Mouse (Mus musculus) kidney, embryonic 16.5 days (tissue): ENCODE results near the gene Ybx2. TPM values are rescaled to one million over a fixed set of nuclear protein-coding genes. Genes with fewer than 3 reads are reported as not detected.
A peak's percentile ranks its signal among the peaks of the same experiment; 100 is the strongest.

Experiments
- ATAC-seq: fragments of 200-750 bp; cut with Nextera tagmentation; 2 replicates; pipeline ENCODE4 v1.8.0; 2017; ENCODE audit warnings: moderate TSS enrichment; ENCODE audit not compliant: low FRiP score, low TSS enrichment
- H3K27ac ChIP-seq: fragments of 300-500 bp; sonication (generic); 2 replicates; pipeline ENCODE4 v1.5.1; 2014; ENCODE audit warnings: low read length
- H3K27me3 ChIP-seq: fragments of 300-500 bp; sonication (generic); 2 replicates; pipeline ENCODE4 v1.6.1; 2014; ENCODE audit warnings: low read length, control low read depth, mixed read lengths; ENCODE audit not compliant: insufficient read depth
- H3K36me3 ChIP-seq: fragments of 300-500 bp; sonication (generic); 2 replicates; pipeline ENCODE4 v1.6.1; 2014; ENCODE audit warnings: low read length, control low read depth, mixed read lengths; ENCODE audit not compliant: insufficient read depth
- H3K4me1 ChIP-seq: fragments of 300-500 bp; sonication (generic); 2 replicates; pipeline ENCODE4 v1.6.1; 2014; ENCODE audit warnings: low read length, control low read depth, mixed read lengths; ENCODE audit not compliant: insufficient read depth
- H3K4me2 ChIP-seq: fragments of 300-500 bp; sonication (generic); replicated peaks from 2 replicates; pipeline ENCODE4 v1.6.1; 2014; ENCODE audit warnings: low read depth, low read length
- H3K4me3 ChIP-seq: fragments of 300-500 bp; sonication (generic); 2 replicates; pipeline ENCODE4 v1.5.1; 2014; ENCODE audit warnings: mild to moderate bottlenecking, low read length
- H3K9ac ChIP-seq: fragments of 300-500 bp; sonication (generic); replicated peaks from 2 replicates; pipeline ENCODE4 v1.6.1; 2014; ENCODE audit warnings: low read length
- H3K9me3 ChIP-seq: fragments of 300-500 bp; sonication (generic); 2 replicates; pipeline ENCODE4 v1.6.1; 2016; ENCODE audit warnings: low read length, control low read depth
- WGBS: fragments of 180-500 bp; shearing (Covaris S2); extraction: QIAGEN DNeasy Blood & Tissue Kit; methylation state at CpG from one replicate; pipeline ENCODE4 v1.1.7; 2014; 5-methylcytosine and 5-hydroxymethylcytosine counted together
- polyA plus RNA-seq: library from polyadenylated mRNA; unstranded; fragments of >200 nt; fragmentation: Nextera tagmentation; extraction: Ambion mirVana; gene quantifications from 2 replicates; pipeline ENCODE4 v1.2.1, GENCODE M21; 2015

The Ybx2 gene
- polyA plus RNA-seq, 1 experiment from 2014 or later, result 7.0 TPM

- 92% methylated on average over 17 of the region's 17 CpGs for WGBS
- Histone ChIP-seq H3K27me3 (peaks cover 10% of the 10 kb centered on the region), H3K9ac (no peak overlapping the region), H3K36me3 (peaks cover 3% of the 10 kb centered on the region; the same call in 1 of the 2 replicates), H3K27ac (no peak overlapping the region), H3K4me1 (peaks cover 31% of the 10 kb centered on the region), H3K4me2 (no peak overlapping the region), H3K4me3 (no peak overlapping the region), H3K9me3 (no peaks in the 10 kb centered on the region)
- no peak for ATAC-seq
Observed at GRCm38 (mm10) chr11:69939731-69940130, 4.1 kb downstream of the Ybx2 start.

GRCm38 (mm10) chr11:69940962-69941361 lies 5.4 kb downstream of the Ybx2 start:
- 70% methylated on average over 4 of the region's 4 CpGs for WGBS
- H3K4me3 ChIP-seq, result no peak overlapping the region
- H3K27ac ChIP-seq, result no peak overlapping the region
- H3K9me3 ChIP-seq, result no peaks in the 10 kb centered on the region
- H3K4me1 ChIP-seq, result peaks cover 22% of the 10 kb centered on the region
- H3K9ac ChIP-seq, result no peak overlapping the region
- no peak for ATAC-seq
- H3K4me2 ChIP-seq, result no peak overlapping the region
- peaks cover 6% of the 10 kb centered on the region; the same call in 1 of the 2 replicates for H3K36me3 ChIP-seq
- peaks cover 6% of the 10 kb centered on the region for H3K27me3 ChIP-seq

DNA sequence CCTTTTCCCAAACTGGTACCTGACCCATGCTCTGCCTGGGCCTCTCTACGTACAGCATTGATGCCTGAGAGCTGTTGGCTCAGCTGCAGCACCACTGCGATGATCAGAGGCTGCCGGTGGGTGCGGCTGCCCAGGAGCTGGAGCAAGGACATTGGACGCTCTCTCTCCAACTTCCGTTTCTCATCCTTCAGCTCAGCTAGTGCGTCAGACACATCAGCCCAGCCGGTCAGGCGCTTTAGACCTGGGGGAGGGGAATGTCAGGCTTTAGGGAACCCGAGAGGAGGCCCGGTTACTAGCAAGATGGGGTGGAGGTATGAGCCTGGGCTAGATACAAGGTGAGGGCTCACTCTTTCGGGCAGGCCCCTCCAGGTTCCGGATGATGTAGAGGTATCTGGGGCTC lies 9.6 kb downstream of the Ybx2 start:
- no peaks in the 10 kb centered on the region for H3K9me3 ChIP-seq
- H3K9ac ChIP-seq, result no peak overlapping the region
- peaks cover 22% of the 10 kb centered on the region for H3K4me1 ChIP-seq
- H3K27ac ChIP-seq, result no peak overlapping the region
- H3K27me3 ChIP-seq, result no peaks in the 10 kb centered on the region
- no peak overlapping the region for H3K4me2 ChIP-seq
- ATAC-seq, result no peak
- H3K4me3 ChIP-seq, result no peak overlapping the region
- 68% methylated on average over 13 of the region's 13 CpGs for WGBS
- peaks cover 6% of the 10 kb centered on the region; the same call in 1 of the 2 replicates for H3K36me3 ChIP-seq

DNA sequence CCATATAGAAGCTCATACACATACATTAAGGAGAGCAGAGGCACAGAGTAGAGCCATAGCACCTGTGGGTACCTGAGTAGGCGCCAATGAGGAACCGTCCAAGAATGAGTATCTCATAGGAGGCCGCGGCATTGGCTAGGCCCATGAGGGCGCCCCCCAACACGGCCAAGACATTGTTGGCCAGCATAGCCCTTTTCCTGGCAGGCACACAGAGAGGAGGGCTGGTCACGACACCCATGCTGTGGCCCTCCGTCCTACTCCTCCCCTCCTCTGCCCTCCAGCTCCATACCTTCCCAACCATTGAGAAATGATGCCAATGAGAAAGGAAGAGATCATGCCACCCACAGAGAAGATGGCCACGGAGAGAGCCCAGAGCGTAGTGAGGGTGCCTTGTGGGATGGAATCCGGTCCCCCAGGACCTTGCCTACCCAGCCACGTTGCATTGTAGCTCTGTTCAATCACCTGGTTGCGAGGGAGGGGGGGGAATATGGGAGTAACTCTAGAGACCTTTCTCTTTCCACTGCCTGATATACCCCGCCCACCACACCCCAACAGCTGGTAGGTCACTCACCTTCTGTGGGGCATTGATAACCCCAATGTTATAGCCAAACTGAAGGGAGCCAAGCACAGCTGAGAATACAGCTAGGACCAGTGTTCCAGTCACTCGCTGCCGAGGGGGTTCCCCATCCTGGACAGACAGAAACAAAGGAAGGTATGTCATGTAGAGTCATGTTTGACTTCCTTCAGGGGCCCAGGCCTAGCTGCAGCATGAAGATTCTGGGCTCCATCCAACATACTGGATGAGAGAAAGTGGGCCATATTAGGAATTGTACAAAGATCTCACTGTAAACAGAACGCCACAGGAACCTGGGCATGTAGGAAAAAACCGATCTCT lies 10.6 kb downstream of the Ybx2 start:
- H3K36me3 ChIP-seq, result peaks cover 6% of the 10 kb centered on the region; the same call in 1 of the 2 replicates
- peak overlapping the region; percentile 82 for H3K4me2 ChIP-seq
- H3K9ac ChIP-seq, result no peak overlapping the region
- no peak overlapping the region for H3K4me3 ChIP-seq
- H3K27ac ChIP-seq, result no peak overlapping the region; the same call in 1 of the 2 replicates
- H3K4me1 ChIP-seq, result peaks cover 22% of the 10 kb centered on the region
- ATAC-seq, result no peak
- H3K9me3 ChIP-seq, result no peaks in the 10 kb centered on the region
- H3K27me3 ChIP-seq, result no peaks in the 10 kb centered on the region; the same call in 1 of the 2 replicates
- WGBS, result 85% methylated on average over 18 of the region's 18 CpGs

DNA sequence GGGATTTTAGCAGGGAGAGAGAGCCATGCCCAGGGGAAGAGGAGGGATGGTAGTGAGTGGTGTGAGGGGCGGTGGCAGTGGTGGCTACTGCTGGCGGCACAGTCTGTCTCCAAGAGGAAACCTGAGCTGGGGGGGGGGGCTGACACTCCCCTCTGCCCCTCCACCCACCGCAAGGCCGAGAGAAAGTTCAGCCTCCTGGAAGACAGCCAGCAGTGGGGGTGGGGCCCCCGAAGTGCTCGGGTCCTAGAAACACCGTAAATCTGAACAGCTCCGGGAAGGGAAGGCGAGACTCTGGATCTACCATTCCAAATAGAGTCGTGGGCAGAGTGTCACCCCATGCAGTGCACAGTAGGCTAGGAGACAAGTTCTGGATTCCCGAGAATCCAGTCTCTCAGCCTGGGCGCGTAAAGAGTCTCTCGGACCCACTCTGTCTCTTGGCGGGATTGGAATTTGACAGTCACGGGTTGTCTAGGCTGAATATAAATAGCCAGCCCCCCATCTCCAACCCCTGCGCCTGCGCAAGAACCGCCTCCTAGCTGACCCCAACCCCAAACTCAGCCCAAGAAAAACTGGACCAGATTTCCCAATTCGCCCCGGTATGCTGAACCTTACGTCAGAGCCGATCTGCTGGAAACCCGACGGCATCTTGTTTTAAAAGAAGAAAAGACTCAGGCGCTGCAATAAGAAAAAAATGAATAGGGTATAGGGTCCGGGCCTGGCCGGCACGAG lies 11.9 kb downstream of the Ybx2 start:
- WGBS, result 3% methylated on average over 29 of the region's 29 CpGs

GRCm38 (mm10) chr11:69948066-69948762 lies 12.6 kb downstream of the Ybx2 start, which contains the start of gene Slc2a4:
Slc2a4 (minus strand) TSS chr11:69948188.
- peak; percentile 94 for ATAC-seq
- H3K4me3 ChIP-seq, result peak within 1 kb of the TSS; percentile 64
- peaks cover 6% of the 10 kb centered on the region; the same call in 1 of the 2 replicates for H3K36me3 ChIP-seq
- H3K27me3 ChIP-seq, result no peaks in the 10 kb centered on the region; the same call in 1 of the 2 replicates
- under 1% methylated on average over 34 of the region's 34 CpGs for WGBS
- peak within 1 kb of the TSS; percentile 92 for H3K27ac ChIP-seq
- H3K9ac ChIP-seq, result peak within 1 kb of the TSS; percentile 72
- H3K4me1 ChIP-seq, result peaks cover 22% of the 10 kb centered on the region
- peak within 1 kb of the TSS; percentile 82 for H3K4me2 ChIP-seq
- H3K9me3 ChIP-seq, result no peaks in the 10 kb centered on the region

More for the DNA sequence above, 11.9 kb downstream of the Ybx2 start:
- peaks cover 6% of the 10 kb centered on the region; the same call in 1 of the 2 replicates for H3K36me3 ChIP-seq
- H3K27ac ChIP-seq, result peak overlapping the region; percentile 92
- peak overlapping the region; percentile 72 for H3K9ac ChIP-seq
- no peaks in the 10 kb centered on the region for H3K9me3 ChIP-seq
- peak overlapping the region; percentile 82 for H3K4me2 ChIP-seq
- peak; percentile 33 for ATAC-seq
- H3K27me3 ChIP-seq, result no peaks in the 10 kb centered on the region; the same call in 1 of the 2 replicates
- H3K4me1 ChIP-seq, result peaks cover 22% of the 10 kb centered on the region
- peak overlapping the region; percentile 64 for H3K4me3 ChIP-seq

GRCm38 (mm10) chr11:69948763-69949150 lies 13.2 kb downstream of the Ybx2 start:
- H3K9me3 ChIP-seq, result no peaks in the 10 kb centered on the region
- peaks cover 6% of the 10 kb centered on the region; the same call in 1 of the 2 replicates for H3K36me3 ChIP-seq
- H3K27ac ChIP-seq, result peak overlapping the region; percentile 92
- H3K9ac ChIP-seq, result peak overlapping the region; percentile 68
- peak overlapping the region; percentile 82 for H3K4me2 ChIP-seq
- peak; percentile 54 for ATAC-seq
- under 1% methylated on average over 14 of the region's 14 CpGs for WGBS
- peak overlapping the region; percentile 64 for H3K4me3 ChIP-seq
- H3K27me3 ChIP-seq, result no peaks in the 10 kb centered on the region; the same call in 1 of the 2 replicates
- peaks cover 22% of the 10 kb centered on the region for H3K4me1 ChIP-seq

DNA sequence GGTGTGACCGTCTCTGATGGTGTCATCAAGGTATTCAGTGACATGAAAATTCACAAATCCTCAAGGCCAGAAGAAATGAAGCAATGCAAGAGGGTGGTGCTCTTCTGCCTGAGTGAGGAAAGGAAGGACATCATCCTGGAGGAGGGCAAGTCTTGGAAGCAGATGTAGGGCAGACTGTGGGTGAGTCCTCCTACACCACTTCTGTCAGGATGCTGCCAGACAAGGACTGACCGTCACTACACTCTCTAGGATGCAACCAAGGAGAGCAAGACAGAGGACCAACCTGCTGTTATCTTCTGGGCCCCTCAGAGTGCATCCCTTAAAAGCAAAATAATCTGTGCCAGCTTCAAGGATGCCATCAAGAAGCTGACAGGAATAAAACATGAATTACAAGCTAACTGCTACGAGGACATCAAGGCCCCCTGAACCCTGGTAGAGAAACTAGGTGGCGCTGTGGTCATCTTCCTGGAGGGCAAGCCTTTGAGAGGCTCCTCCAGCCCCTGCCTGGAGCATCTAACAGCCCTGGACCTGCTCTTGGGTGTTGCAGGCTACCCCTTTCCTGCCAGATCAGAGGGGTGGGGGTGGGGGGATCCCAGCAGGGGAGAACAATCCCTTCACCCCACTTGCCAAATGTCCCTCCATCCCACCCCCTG lies 15.3 kb downstream of the Ybx2 start:
- H3K9ac ChIP-seq, result no peak overlapping the region
- no peak for ATAC-seq
- H3K9me3 ChIP-seq, result no peaks in the 10 kb centered on the region
- H3K4me3 ChIP-seq, result no peak overlapping the region
- WGBS, result 44% methylated on average over 4 of the region's 4 CpGs
- no peaks in the 10 kb centered on the region; the same call in 1 of the 2 replicates for H3K27me3 ChIP-seq
- peaks cover 22% of the 10 kb centered on the region for H3K4me1 ChIP-seq
- no peak overlapping the region for H3K27ac ChIP-seq
- no peak overlapping the region for H3K4me2 ChIP-seq
- H3K36me3 ChIP-seq, result no peaks in the 10 kb centered on the region

- no peak for ATAC-seq
- WGBS, result 17% methylated on average over 1 of the region's 1 CpGs
- no peak overlapping the region for H3K9ac ChIP-seq
- no peaks in the 10 kb centered on the region for H3K9me3 ChIP-seq
- H3K36me3 ChIP-seq, result no peaks in the 10 kb centered on the region
- H3K4me3 ChIP-seq, result no peak overlapping the region
- no peak overlapping the region for H3K27ac ChIP-seq
- H3K4me2 ChIP-seq, result no peak overlapping the region
- H3K27me3 ChIP-seq, result no peaks in the 10 kb centered on the region; the same call in 1 of the 2 replicates
- H3K4me1 ChIP-seq, result peaks cover 11% of the 10 kb centered on the region
Observed at GRCm38 (mm10) chr11:69952274-69952673, 16.7 kb downstream of the Ybx2 start.
